Mouse (Mus musculus): ENCODE results near the gene Hip1r.

- no peak for TF ChIP-seq CTCF (IDR thresholded peaks at IDR 0.05; ENCODE audit: low read depth)
- no peak for TF ChIP-seq EP300 (IDR thresholded peaks at IDR 0.05; ENCODE audit: low read depth)
Observed at GRCm38 (mm10) chr5:124005151-124005500, 31.7 kb downstream of the Hip1r start.

Measured in liver, postnatal 0 days (tissue).